Mouse (Mus musculus) lung, embryonic 14.5 days (tissue): ENCODE measurements around the gene Zfp790. TPM values are rescaled to one million over a fixed set of nuclear protein-coding genes. Genes with fewer than 3 reads are reported as not detected.
A peak's percentile ranks its signal among the peaks of the same experiment; 100 is the strongest.
"Not testable (repeated sequence)": the region's sequence is repeated elsewhere in the genome, so short reads cannot be mapped to it uniquely, and the experiment has no call there.

Source experiments
- ATAC-seq: fragments of 200-750 bp; cut with Nextera tagmentation; 2 replicates; pipeline ENCODE4 v1.8.0; 2017; ENCODE audit warnings: mild to moderate bottlenecking, moderate TSS enrichment, moderate library complexity; ENCODE audit not compliant: insufficient read depth
- DNase-seq: peaks from one replicate; pipeline ENCODE4 v3.0.0-alpha.2; 2015
- H3K27ac ChIP-seq: fragments of 300-500 bp; sonication (generic); 2 replicates; pipeline ENCODE4 v1.5.1; 2014; ENCODE audit warnings: low read depth, mild to moderate bottlenecking, moderate library complexity
- H3K27me3 ChIP-seq: fragments of 300-500 bp; sonication (generic); 2 replicates; pipeline ENCODE4 v1.6.1; 2014; ENCODE audit warnings: low read length, control low read depth; ENCODE audit not compliant: insufficient read depth
- H3K36me3 ChIP-seq: fragments of 300-500 bp; sonication (generic); 2 replicates; pipeline ENCODE4 v1.6.1; 2014; ENCODE audit warnings: control low read depth; ENCODE audit not compliant: insufficient read depth
- H3K4me1 ChIP-seq: fragments of 300-500 bp; sonication (generic); 2 replicates; pipeline ENCODE4 v1.6.1; 2014; ENCODE audit warnings: antibody characterized with exemption, control low read depth; ENCODE audit not compliant: insufficient read depth
- H3K4me2 ChIP-seq: fragments of 300-500 bp; sonication (generic); 2 replicates; pipeline ENCODE4 v1.6.1; 2014; ENCODE audit warnings: mild to moderate bottlenecking
- H3K4me3 ChIP-seq: fragments of 300-500 bp; sonication (generic); 2 replicates; pipeline ENCODE4 v1.5.1; 2014; ENCODE audit warnings: low read depth, low read length
- H3K9ac ChIP-seq: fragments of 300-500 bp; sonication (generic); 2 replicates; pipeline ENCODE4 v1.6.1; 2014
- H3K9me3 ChIP-seq: fragments of 300-500 bp; sonication (generic); 2 replicates; pipeline ENCODE4 v1.6.1; 2016; ENCODE audit warnings: low read depth, low read length, control low read depth
- CTCF ChIP-seq: IDR thresholded peaks from 2 replicates; pipeline ENCODE4 v1.5.1; 2016; ENCODE audit warnings: antibody characterized with exemption, low read depth
- WGBS: fragments of 180-500 bp; shearing (Covaris S2); extraction: QIAGEN DNeasy Blood & Tissue Kit; methylation state at CpG from one replicate; pipeline ENCODE4 v1.1.7; 2014; 5-methylcytosine and 5-hydroxymethylcytosine counted together
- microRNA counts: library from miRNA; unstranded; fragments of <30 nt; microRNA quantifications from one replicate; lab custom pipeline; 2016
- microRNA-seq: library from miRNA; unstranded; fragments of <30 nt; microRNA quantifications from one replicate; pipeline ENCODE4, GENCODE M21; 2016; ENCODE audit warnings: borderline number of aligned reads
- polyA plus RNA-seq: library from polyadenylated mRNA; unstranded; fragments of >200 nt; fragmentation: Nextera tagmentation; extraction: Ambion mirVana; gene quantifications from 2 replicates; pipeline ENCODE4 v1.2.1, GENCODE M21; 2014

Gene Zfp790
- polyA plus RNA-seq, 1 experiment from 2014 or later = 13.5 TPM

DNA sequence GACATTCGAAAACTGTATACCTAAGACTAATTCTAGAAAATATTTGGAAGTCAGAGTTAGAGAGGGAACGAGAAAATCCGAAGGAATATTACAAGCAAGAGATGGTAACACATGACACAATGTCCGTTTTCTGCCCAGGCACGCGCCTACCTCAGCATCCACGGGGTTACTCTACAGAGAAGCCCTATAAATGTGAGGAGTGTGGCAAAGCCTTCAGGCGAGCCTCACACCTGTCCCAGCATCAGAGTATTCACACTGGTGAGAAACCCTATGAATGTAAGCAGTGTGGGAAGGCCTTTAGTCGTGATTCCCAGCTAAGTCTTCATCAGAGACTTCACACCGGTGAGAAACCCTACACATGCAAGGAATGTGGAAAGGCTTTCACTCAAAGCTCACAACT, 58.3 kb downstream of the Zfp790 start:
- no peak for ATAC-seq

DNA sequence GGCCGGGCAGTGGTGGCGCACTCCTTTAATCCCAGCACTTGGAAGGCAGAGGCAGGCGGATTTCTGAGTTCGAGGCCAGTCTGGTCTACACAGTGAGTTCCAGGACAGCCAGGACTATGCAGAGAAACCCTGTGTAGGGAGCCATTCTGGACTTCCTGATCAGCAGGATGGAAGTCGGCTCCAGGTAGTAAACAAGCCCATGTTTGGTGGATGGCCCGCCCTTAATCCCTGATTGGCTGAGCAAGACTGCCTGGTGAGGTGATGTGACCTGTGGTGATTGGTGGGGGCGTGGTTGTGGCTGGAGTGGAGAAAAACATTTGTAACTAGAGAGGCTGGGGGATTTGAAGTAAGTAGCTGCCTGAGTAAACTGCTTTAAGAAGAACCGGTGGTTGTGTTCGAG, 61.6 kb downstream of the Zfp790 start:
- WGBS = 88% methylated on average over 9 of the region's 9 CpGs
- ATAC-seq, H3K9ac ChIP-seq, DNase-seq, H3K4me1 ChIP-seq, H3K4me3 ChIP-seq, H3K27ac ChIP-seq, H3K4me2 ChIP-seq, H3K27me3 ChIP-seq: not testable (repeated sequence)
- Histone ChIP-seq H3K9me3 (peaks cover 21% of the 10 kb centered on the region), H3K36me3 (peaks cover 18% of the 10 kb centered on the region)

More for the DNA sequence above, 58.3 kb downstream of the Zfp790 start:
- TF ChIP-seq CTCF = no peak
- no peak for DNase-seq
- H3K9ac ChIP-seq = no peak overlapping the region
- H3K4me2 ChIP-seq = no peak overlapping the region
- no peaks in the 10 kb centered on the region for H3K4me1 ChIP-seq
- no peak overlapping the region for H3K4me3 ChIP-seq
- no peaks in the 10 kb centered on the region for H3K27me3 ChIP-seq
- H3K36me3 ChIP-seq = peaks cover 18% of the 10 kb centered on the region
- peaks cover 21% of the 10 kb centered on the region for H3K9me3 ChIP-seq
- 93% methylated on average over 10 of the region's 10 CpGs for WGBS
- no peak overlapping the region for H3K27ac ChIP-seq

DNA sequence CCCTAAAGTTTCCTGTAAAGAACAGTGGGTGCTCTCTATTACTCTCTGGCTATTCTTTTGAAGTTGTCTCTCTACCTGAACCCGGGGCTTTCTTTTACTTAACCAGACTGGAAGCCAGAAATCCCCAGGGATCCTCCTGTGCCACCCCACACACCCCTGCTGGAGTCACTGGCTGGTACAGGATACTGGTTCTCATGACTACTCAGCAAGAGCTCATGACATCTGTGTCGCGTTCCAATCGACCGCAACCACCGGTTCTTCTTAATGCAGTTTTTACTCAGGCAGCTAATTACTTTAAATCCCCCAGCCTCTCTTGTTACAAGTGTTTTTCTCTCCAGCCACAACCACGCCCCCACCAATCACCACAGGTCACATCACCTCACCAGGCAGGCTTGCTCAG, 64.1 kb downstream of the Zfp790 start:
- DNase-seq = no peak
- WGBS = 74% methylated on average over 7 of the region's 7 CpGs

More for the DNA sequence above, 64.1 kb downstream of the Zfp790 start:
- no peaks in the 10 kb centered on the region for H3K4me1 ChIP-seq
- ATAC-seq = no peak
- no peak overlapping the region for H3K27ac ChIP-seq
- no peak overlapping the region for H3K9ac ChIP-seq
- H3K4me3 ChIP-seq = no peak overlapping the region
- peaks cover 9% of the 10 kb centered on the region for H3K36me3 ChIP-seq
- H3K9me3 ChIP-seq = peaks cover 11% of the 10 kb centered on the region
- no peak overlapping the region for H3K4me2 ChIP-seq
- no peaks in the 10 kb centered on the region for H3K27me3 ChIP-seq
- no peak for TF ChIP-seq CTCF

MicroRNAs encoded within 50 kb of the gene (microRNA counts, 519-probe panel; counts per million panel counts)
- 2,125 counts per million, percentile 27 among the panel's probes with 10 or more counts for microRNA mmu-miR-1964 (lab: Ali Mortazavi, UCI)

Small RNA genes lying within 50 kb of the gene (microRNA-seq; reads per million reads assigned to microRNA genes)
- 4.0 reads per million, percentile 14 among the genes with 10 or more reads in this experiment for gene Mir1964

Other genes with a start within 250 kb of the Zfp790 start
- 0.14 and 0.30 TPM in 2 replicates for gene Catsperg2, start 89.1 kb upstream of the Zfp790 start, polyA plus RNA-seq
- gene Zfp84, start 47.6 kb upstream of the Zfp790 start, polyA plus RNA-seq = 14.3 and 14.5 TPM in 2 replicates
- 7.7 and 7.8 TPM in 2 replicates for gene Zfp30, start 32.1 kb upstream of the Zfp790 start, polyA plus RNA-seq
- gene Zfp940, start 37.6 kb downstream of the Zfp790 start, polyA plus RNA-seq = 6.0 and 7.2 TPM in 2 replicates
- 6.5 and 8.6 TPM in 2 replicates for gene Zfp420, start 43.9 kb downstream of the Zfp790 start, polyA plus RNA-seq
- gene Zfp27, start 90.5 kb downstream of the Zfp790 start, polyA plus RNA-seq = 11.3 and 12.6 TPM in 2 replicates
- gene Zfp383, start 92.1 kb downstream of the Zfp790 start, polyA plus RNA-seq = 4.6 and 5.7 TPM in 2 replicates
- 12.4 and 13.2 TPM in 2 replicates for gene Zfp74, start 138.0 kb downstream of the Zfp790 start, polyA plus RNA-seq
- gene Zfp568, start 167.8 kb downstream of the Zfp790 start, polyA plus RNA-seq = 18.5 and 21.0 TPM in 2 replicates
- gene Zfp14, start 235.3 kb downstream of the Zfp790 start, polyA plus RNA-seq = 3.8 and 4.2 TPM in 2 replicates